Mouse (Mus musculus) thymus, postnatal 4 days (tissue): Measurements from ENCODE around the gene B4galt2.
A peak's percentile ranks its signal among the peaks of the same experiment; 100 is the strongest.

Experiments used
- DNase-seq: peaks from one replicate; pipeline ENCODE4 v3.0.0; 2021

Gene B4galt2

GRCm38 (mm10) chr4:117904761-117905160, 21.5 kb upstream of the B4galt2 start:
- DNase-seq, result no peak

- no peak for DNase-seq
Observed at GRCm38 (mm10) chr4:117904094-117904493, 20.8 kb upstream of the B4galt2 start.

GRCm38 (mm10) chr4:117898111-117898510, 14.8 kb upstream of the B4galt2 start:
- DNase-seq, result no peak

GRCm38 (mm10) chr4:117896031-117896430, 12.7 kb upstream of the B4galt2 start:
- no peak for DNase-seq

- DNase-seq, result no peak
Observed at GRCm38 (mm10) chr4:117895339-117895738, 12.1 kb upstream of the B4galt2 start.

- DNase-seq, result no peak
Observed at GRCm38 (mm10) chr4:117894601-117895000, 11.3 kb upstream of the B4galt2 start.

GRCm38 (mm10) chr4:117893376-117893775, 10.1 kb upstream of the B4galt2 start:
- peak; percentile 83 for DNase-seq

GRCm38 (mm10) chr4:117891738-117892161, 8.5 kb upstream of the B4galt2 start, which contains the start of gene Dph2:
Gene Dph2, minus strand, starts transcription at chr4:117892032.
- DNase-seq, result peak; percentile 80

- no peak for DNase-seq
Observed at GRCm38 (mm10) chr4:117890750-117891149, 7.5 kb upstream of the B4galt2 start.

GRCm38 (mm10) chr4:117890031-117890430, 6.7 kb upstream of the B4galt2 start:
- no peak for DNase-seq

GRCm38 (mm10) chr4:117889471-117889870, 6.2 kb upstream of the B4galt2 start:
- DNase-seq, result no peak

GRCm38 (mm10) chr4:117887920-117888319, 4.6 kb upstream of the B4galt2 start:
- DNase-seq, result no peak

GRCm38 (mm10) chr4:117887133-117887532, 3.8 kb upstream of the B4galt2 start, which contains the start of gene Atp6v0b:
Gene Atp6v0b, minus strand, starts transcription at chr4:117887333.
- peak; percentile 95 for DNase-seq

- no peak for DNase-seq
Observed at GRCm38 (mm10) chr4:117886644-117887043, 3.4 kb upstream of the B4galt2 start.

GRCm38 (mm10) chr4:117885994-117886393, 2.7 kb upstream of the B4galt2 start:
- no peak for DNase-seq

GRCm38 (mm10) chr4:117885093-117885492, 1.8 kb upstream of the B4galt2 start:
- DNase-seq, result no peak

GRCm38 (mm10) chr4:117884146-117884545, 859 bp upstream of the B4galt2 start:
- no peak for DNase-seq

GRCm38 (mm10) chr4:117878703-117879102, 4.6 kb downstream of the B4galt2 start:
- DNase-seq, result no peak

GRCm38 (mm10) chr4:117878301-117878700, 5.0 kb downstream of the B4galt2 start:
- DNase-seq, result peak; percentile 82

GRCm38 (mm10) chr4:117873615-117874014, 9.7 kb downstream of the B4galt2 start:
- DNase-seq, result no peak

- DNase-seq, result no peak
Observed at GRCm38 (mm10) chr4:117872471-117872886, 10.8 kb downstream of the B4galt2 start, which contains the start of gene Ccdc24. Gene Ccdc24, minus strand, starts transcription at chr4:117872557.

- no peak for DNase-seq
Observed at GRCm38 (mm10) chr4:117871787-117872186, 11.5 kb downstream of the B4galt2 start.

- DNase-seq, result no peak
Observed at GRCm38 (mm10) chr4:117870437-117870836, 12.8 kb downstream of the B4galt2 start.

- DNase-seq, result no peak
Observed at GRCm38 (mm10) chr4:117869317-117869716, 14.0 kb downstream of the B4galt2 start.

GRCm38 (mm10) chr4:117867823-117868222, 15.5 kb downstream of the B4galt2 start:
- DNase-seq, result peak; percentile 81
